Mouse (Mus musculus): ENCODE measurements at regions not wholly inside any gene's neighbourhood (a gene's known extent, or its start where the extent isn't known, plus 50 kb on each side); places are given as distances from the start of the nearest gene placed in this dataset.

GRCm38 (mm10) chr5:148757715-148758114 is 171.4 kb downstream of the Katnal1 start:
- in situ Hi-C loops (cut with MboI; ENCODE audit: low pct_ligation_motif_present, low pct_unique_long_range_greater_than_20kb, low sequenced_read_pairs) (no loop called here), dilution Hi-C loops (cut with MboI; ENCODE audit: extremely low pct_ligation_motif_present, extremely low pct_unique_long_range_greater_than_20kb, low sequenced_read_pairs) (no loop called here)
- Histone ChIP-seq H3K27me3 (replicated peaks) (no peaks in the 10 kb centered on the region), H3K27ac (ENCODE audit: insufficient read depth, low read depth) (no peak overlapping the region), H3K9ac (ENCODE audit: insufficient read depth, low read depth) (no peak overlapping the region), H3K36me3 (replicated peaks in 1 of 2; ENCODE audit: control insufficient read depth in 1 of 2, insufficient read depth in 1 of 2, low read length in 1 of 2) (peaks cover 0 to 15% of the 10 kb centered on the region in 2 experiments), H3K4me2 (ENCODE audit: insufficient read depth, low read depth, poor library complexity, severe bottlenecking) (no peak overlapping the region), H3K79me2 (replicated peaks; ENCODE audit: control insufficient read depth, extremely low read depth, insufficient read depth, poor library complexity, severe bottlenecking) (no peaks in the 10 kb centered on the region), H3K4me1 (ENCODE audit: control insufficient read depth in 1 of 2, insufficient read depth in 2 of 2) (no peaks in the 10 kb centered on the region), H3K9me3 (replicated peaks; ENCODE audit: low read length) (peaks cover 20% of the 10 kb centered on the region), H3K4me3 (replicated peaks in 1 of 3; ENCODE audit: low read depth in 2 of 3, low read length in 2 of 3, poor library complexity in 1 of 3) (no peak overlapping the region)
- DNase-seq (ENCODE audit: extremely low read depth), result no peak
- TF ChIP-seq TCF12 (IDR thresholded peaks at IDR 0.05; ENCODE audit: low read depth, low read length), result no peak
- TF ChIP-seq RCOR1 (conservative IDR thresholded peaks at IDR 0.05; ENCODE audit: low read depth, low read length), result no peak
- TF ChIP-seq MYC (IDR thresholded peaks at IDR 0.05; ENCODE audit: low read depth, low read length), result no peak
- TF ChIP-seq ELF1 (IDR thresholded peaks at IDR 0.05; ENCODE audit: low read depth, low read length), result no peak
- TF ChIP-seq CHD1 (IDR thresholded peaks at IDR 0.05; ENCODE audit: low read depth, low read length), result no peak
- no peak for TF ChIP-seq HCFC1 (IDR thresholded peaks at IDR 0.05; ENCODE audit: low read depth, low read length)
- TF ChIP-seq POLR2A (IDR thresholded peaks at IDR 0.05; ENCODE audit: low read depth, low read length), result no peak
- no peak for TF ChIP-seq RAD21 (IDR thresholded peaks at IDR 0.05; ENCODE audit: low read depth, low read length)
- TF ChIP-seq JUN (IDR thresholded peaks at IDR 0.05; ENCODE audit: insufficient read depth, low read depth, low read length), result no peak
- TF ChIP-seq MAZ (IDR thresholded peaks at IDR 0.05; ENCODE audit: low read depth, low read length), result no peak
- no peak for TF ChIP-seq PAX5 (IDR thresholded peaks at IDR 0.05; ENCODE audit: low read length)
- no peak for TF ChIP-seq CHD2 (IDR thresholded peaks at IDR 0.05; ENCODE audit: low read length)

DNA sequence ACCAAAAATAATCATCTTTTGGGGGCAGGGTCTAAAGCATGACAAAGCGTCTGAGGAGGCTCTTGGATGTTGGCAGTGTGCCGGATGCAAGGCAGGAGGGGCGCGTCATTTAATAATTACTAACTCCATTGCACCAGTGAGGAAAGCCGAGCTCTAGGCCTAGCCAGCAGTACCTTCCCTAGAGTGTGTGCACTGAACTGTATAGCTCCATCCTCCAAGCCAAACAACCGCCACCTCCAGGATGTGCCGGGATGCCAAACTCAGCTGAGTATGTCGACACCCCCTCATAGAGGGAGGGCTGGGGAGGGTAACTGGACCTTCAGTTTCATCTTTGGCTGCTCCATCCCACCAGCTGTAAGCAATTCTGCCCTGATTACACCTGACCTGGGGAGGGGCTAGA is 171.9 kb downstream of the Katnal1 start:
- dilution Hi-C loops (cut with MboI; ENCODE audit: extremely low pct_ligation_motif_present, extremely low pct_unique_long_range_greater_than_20kb, low sequenced_read_pairs) (no loop called here), in situ Hi-C loops (cut with MboI; ENCODE audit: low pct_ligation_motif_present, low pct_unique_long_range_greater_than_20kb, low sequenced_read_pairs) (no loop called here)
- peaks cover 20% of the 10 kb centered on the region for H3K9me3 ChIP-seq (replicated peaks; ENCODE audit: low read length)
- no peaks in the 10 kb centered on the region for H3K4me1 ChIP-seq (ENCODE audit: control insufficient read depth in 1 of 2, insufficient read depth in 2 of 2)
- H3K27me3 ChIP-seq (replicated peaks), result no peaks in the 10 kb centered on the region
- no peak overlapping the region for H3K4me3 ChIP-seq (replicated peaks in 1 of 3; ENCODE audit: low read depth in 2 of 3, low read length in 2 of 3, poor library complexity in 1 of 3)
- DNase-seq (ENCODE audit: extremely low read depth), result no peak
- H3K9ac ChIP-seq (ENCODE audit: insufficient read depth, low read depth), result no peak overlapping the region
- H3K79me2 ChIP-seq (replicated peaks; ENCODE audit: control insufficient read depth, extremely low read depth, insufficient read depth, poor library complexity, severe bottlenecking), result no peaks in the 10 kb centered on the region
- TF ChIP-seq HCFC1 (IDR thresholded peaks at IDR 0.05; ENCODE audit: low read depth, low read length), result no peak
- TF ChIP-seq USF1 (IDR thresholded peaks at IDR 0.05; ENCODE audit: low read depth, low read length), result no peak
- TF ChIP-seq UBTF (IDR thresholded peaks at IDR 0.05; ENCODE audit: low read depth, low read length), result no peak
- no peak for TF ChIP-seq JUND (conservative IDR thresholded peaks at IDR 0.05; ENCODE audit: low read depth, low read length)
- no peak for TF ChIP-seq USF2 (conservative IDR thresholded peaks at IDR 0.05; ENCODE audit: low read depth, low read length)
- TF ChIP-seq POLR2A (IDR thresholded peaks at IDR 0.05; ENCODE audit: low read depth, low read length), result no peak
- TF ChIP-seq TBP (conservative IDR thresholded peaks at IDR 0.05; ENCODE audit: low read depth, low read length), result no peak
- no peak for TF ChIP-seq CHD2 (IDR thresholded peaks at IDR 0.05; ENCODE audit: low read length)
- no peak for TF ChIP-seq NRF1 (IDR thresholded peaks at IDR 0.05; ENCODE audit: low read depth, low read length)
- TF ChIP-seq SIN3A (IDR thresholded peaks at IDR 0.05; ENCODE audit: low read length), result no peak
- H3K4me2 ChIP-seq (ENCODE audit: insufficient read depth, low read depth, poor library complexity, severe bottlenecking), result no peak overlapping the region
- H3K36me3 ChIP-seq (replicated peaks in 1 of 2; ENCODE audit: control insufficient read depth in 1 of 2, insufficient read depth in 1 of 2, low read length in 1 of 2), result peaks cover 0 to 10% of the 10 kb centered on the region in 2 experiments
- H3K27ac ChIP-seq (ENCODE audit: insufficient read depth, low read depth), result no peak overlapping the region

All from CH12.LX (cell line).